Mouse (Mus musculus) MEL (cell line): ENCODE measurements at regions not wholly inside any gene's neighbourhood (a gene's known extent, or its start where the extent isn't known, plus 50 kb on each side); places are given as distances from the start of the nearest gene placed in this dataset.

Source experiments
- CTCF ChIP-seq, 3 experiments: IDR thresholded peaks in 2 of 3; conservative IDR thresholded peaks in 1 of 3; 2 replicates each; pipeline ENCODE4 v1.5.1; 2011 to 2012; ENCODE audit warnings: low read length in 3 of 3, low read depth in 2 of 3, mild to moderate bottlenecking in 2 of 3, improper control_type of control experiment in 1 of 3, inconsistent platforms in 1 of 3, mixed read lengths in 1 of 3, moderate library complexity in 1 of 3; ENCODE audit not compliant: control insufficient read depth in 1 of 3, insufficient read depth in 1 of 3, poor library complexity in 1 of 3, severe bottlenecking in 1 of 3
- MEF2A ChIP-seq: IDR thresholded peaks from 2 replicates; pipeline ENCODE4 v1.6.1; 2014; ENCODE audit warnings: low read depth, mild to moderate bottlenecking, inconsistent platforms, low read length, improper control_type of control experiment; ENCODE audit not compliant: poor library complexity, insufficient replicate concordance, severe bottlenecking; ENCODE audit errors: extremely low read depth
- RAD21 ChIP-seq: IDR thresholded peaks from 2 replicates; pipeline ENCODE4 v1.6.1; 2011; ENCODE audit warnings: mild to moderate bottlenecking, low read depth, low read length, improper control_type of control experiment

DNA sequence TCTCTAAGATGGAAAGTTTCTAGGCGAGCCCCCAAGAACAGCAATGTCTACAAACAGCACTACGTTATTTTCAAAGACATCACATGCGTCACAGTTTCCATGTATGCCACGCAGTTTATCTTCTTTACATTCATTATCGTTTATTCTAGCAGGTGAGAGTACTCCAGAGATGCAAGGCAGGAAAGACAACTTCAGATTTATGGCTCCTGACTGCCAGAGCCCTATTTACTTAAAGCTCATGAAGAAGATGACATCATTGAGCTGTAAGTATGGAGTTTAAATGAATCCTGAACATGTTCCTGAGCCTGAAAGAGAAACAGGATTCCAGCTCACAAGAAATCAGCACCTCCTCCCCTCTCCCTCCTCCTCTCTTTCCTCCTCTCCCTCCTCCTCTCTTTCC lies 116.7 kb upstream of the Rai14 start:
- TF ChIP-seq RAD21 (no peak), CTCF (IDR thresholded peaks at IDR 0.05 in 2 of 3, conservative IDR thresholded peaks at IDR 0.05 in 1 of 3; ENCODE audit: control insufficient read depth in 1 of 3, insufficient read depth in 1 of 3, low read depth in 2 of 3, low read length in 3 of 3, poor library complexity in 1 of 3, severe bottlenecking in 1 of 3) (no peak), MEF2A (no peak)
